23 mouse cellular contexts compared by ENCODE assay signal in the genomic region with DNA sequence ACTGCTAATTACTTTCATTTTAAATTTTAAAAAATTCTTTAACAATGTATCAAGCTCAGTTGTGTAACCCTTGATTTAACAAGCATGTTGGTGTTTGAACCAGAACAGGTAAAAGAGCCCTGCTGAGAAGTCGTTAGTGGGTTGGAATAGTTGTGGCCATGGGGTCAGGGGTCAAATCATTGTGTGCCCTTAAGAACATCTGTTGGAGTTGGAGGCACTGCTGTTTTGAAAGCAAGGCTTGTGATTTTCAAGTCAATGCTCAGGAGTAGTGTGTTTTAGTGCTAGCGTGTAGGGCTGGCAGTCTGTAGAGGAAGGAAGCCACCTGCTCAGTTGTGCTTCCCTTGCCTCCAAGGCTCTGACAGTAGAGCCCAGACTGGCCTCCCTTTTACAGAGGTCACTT.
DNase-seq lines count a peak whose midpoint lies in the region; ATAC-seq and TF ChIP-seq lines count a peak whose summit lies in the region.
"Had no signal": no experiment of that assay in that cellular context is flagged by ENCODE, and none has a peak within 500 bp of the region (broad histone marks: within the 10 kb centered on the region; RNA-seq: fewer than 3 reads in every experiment).

No protein-coding gene starts in this region.

- H3K4me2 ChIP-seq in liver, postnatal 0 days (ENCODE audit: low read depth, low read length), result no peak overlapping the region
- H3K4me2 ChIP-seq: embryonic facial prominence, embryonic 12.5 days; embryonic facial prominence, embryonic 15.5 days; heart, embryonic 11.5 days; hindbrain, embryonic 15.5 days had no signal

- H3K9ac ChIP-seq in liver, adult 2 months (ENCODE audit: low read depth, low read length), result no peak overlapping the region
- H3K9ac ChIP-seq in liver, postnatal 0 days (replicated peaks), result no peak overlapping the region
- H3K9ac ChIP-seq: embryonic facial prominence, embryonic 12.5 days; embryonic facial prominence, embryonic 15.5 days; forebrain, postnatal 0 days; hindbrain, embryonic 15.5 days had no signal

- H3K4me1 ChIP-seq in liver, adult 2 months (ENCODE audit: control insufficient read depth, insufficient read depth, low read length), result peaks cover 22% of the 10 kb centered on the region
- peaks cover 39% of the 10 kb centered on the region for H3K4me1 ChIP-seq in liver, postnatal 0 days (ENCODE audit: insufficient read depth)

- no peaks in the 10 kb centered on the region for H3K9me3 ChIP-seq in liver, postnatal 0 days (ENCODE audit: low read length)
- H3K9me3 ChIP-seq: embryonic facial prominence, embryonic 12.5 days; embryonic facial prominence, embryonic 15.5 days; hindbrain, embryonic 15.5 days had no signal

- TF ChIP-seq CTCF in liver, adult 2 months (IDR thresholded peaks at IDR 0.05; ENCODE audit: low read depth, low read length), result no peak
- TF ChIP-seq CTCF in liver, postnatal 0 days (IDR thresholded peaks at IDR 0.05; ENCODE audit: low read depth), result no peak

- TF ChIP-seq EP300 in liver, postnatal 0 days (IDR thresholded peaks at IDR 0.05; ENCODE audit: low read depth), result no peak

- 43% methylated on average over 2 of the region's 2 CpGs for WGBS in liver, adult 2 months
- WGBS in liver, postnatal 0 days (ENCODE audit: insufficient replicate concordance), result 42% methylated on average over 2 of the region's 2 CpGs

- no peak for TF ChIP-seq POLR2A in liver, adult 2 months (IDR thresholded peaks at IDR 0.05; ENCODE audit: extremely low read depth, insufficient read depth, low read length)

- H3K36me3 ChIP-seq in liver, adult 2 months (ENCODE audit: control insufficient read depth, insufficient read depth, low read length), result no peaks in the 10 kb centered on the region
- H3K36me3 ChIP-seq in liver, postnatal 0 days (replicated peaks; ENCODE audit: insufficient read depth, low read length), result no peaks in the 10 kb centered on the region
- H3K36me3 ChIP-seq: embryonic facial prominence, embryonic 12.5 days; embryonic facial prominence, embryonic 15.5 days; hindbrain, embryonic 15.5 days had no signal

- no peaks in the 10 kb centered on the region for H3K27me3 ChIP-seq in liver, adult 2 months (ENCODE audit: control insufficient read depth, insufficient read depth, low read length)
- H3K27me3 ChIP-seq in liver, postnatal 0 days (ENCODE audit: insufficient read depth, low read length), result no peaks in the 10 kb centered on the region
- H3K27me3 ChIP-seq: embryonic facial prominence, embryonic 12.5 days; embryonic facial prominence, embryonic 15.5 days; hindbrain, embryonic 15.5 days had no signal

- H3K4me3 ChIP-seq in liver, adult 2 months (ENCODE audit: insufficient read depth, low read depth, low read length), result no peak overlapping the region
- H3K4me3 ChIP-seq in liver, postnatal 0 days (ENCODE audit: low read depth, low read length), result no peak overlapping the region
- H3K4me3 ChIP-seq: embryonic facial prominence, embryonic 12.5 days; embryonic facial prominence, embryonic 15.5 days; gastrocnemius, adult 2 months; hindbrain, embryonic 15.5 days had no signal

- no peak overlapping the region for H3K27ac ChIP-seq in liver, adult 2 months (replicated peaks; ENCODE audit: insufficient read depth, low read depth, low read length)
- H3K27ac ChIP-seq in liver, postnatal 0 days (ENCODE audit: low read depth), result no peak overlapping the region
- H3K27ac ChIP-seq: embryonic facial prominence, embryonic 12.5 days; embryonic facial prominence, embryonic 15.5 days; gastrocnemius, adult 2 months; hindbrain, embryonic 15.5 days had no signal

- ATAC-seq in liver, postnatal 0 days, result no peak
- ATAC-seq: activated CD4-positive, CD25-positive, alpha-beta regulatory T cell, adult 4 months; CD4-positive, CD25-positive, alpha-beta regulatory T cell, adult 4 months; forebrain, embryonic 14.5 days; forebrain, postnatal 0 days had no signal

- peak; percentile 38 for DNase-seq in liver, adult 2 months (ENCODE audit: extremely low read depth, low read depth, low spot score)
- no peak for DNase-seq in liver, postnatal 0 days
- peak; percentile 42 for DNase-seq in embryo, embryonic 11 days
- DNase-seq in mesoderm, embryonic 11.5 days (ENCODE audit: low read depth, low spot score), result peak; percentile 47
- no peak for DNase-seq in spleen, adult 18-20 months
- DNase-seq in Muller cell, postnatal 12 days (ENCODE audit: inconsistent ontology term), result no peak
- DNase-seq in heart, postnatal 4 days, result no peak
- DNase-seq: adrenal gland, postnatal 10 days; adrenal gland, postnatal 36 days; cerebellum, adult 18-20 months; cerebellum, adult 9-10 months; cerebellum, postnatal 14 days; forebrain, postnatal 0 days; gastrocnemius, adult 2 months; gastrocnemius, postnatal 14 days; heart, adult 11 months had no signal

- peaks cover 27% of the 10 kb centered on the region; the same call in 1 of the 2 replicates for H3K79me2 ChIP-seq in liver, adult 2 months (ENCODE audit: control insufficient read depth, insufficient read depth, low read length)

Comparison
In these comparisons a context has a peak if more than half of its experiments do, and no peak if none do; other contexts are left out.
1. DNase-seq: peak in liver, adult 2 months (single experiment), embryo, embryonic 11 days (single experiment) and mesoderm, embryonic 11.5 days (single experiment); none in liver, postnatal 0 days (single experiment), spleen, adult 18-20 months (0 of 2), Muller cell, postnatal 12 days (single experiment) and heart, postnatal 4 days (single experiment).